Mouse (Mus musculus) testis, adult 10 weeks (tissue): ENCODE data around the gene Vmn1r4. TPM values are rescaled to one million over a fixed set of nuclear protein-coding genes. Genes with fewer than 3 reads are reported as not detected.

Experiments
- polyA plus RNA-seq: library from polyadenylated mRNA; stranded (reverse); fragments of 350-450 nt; fragmentation: Illumina TruSeq; extraction: RNeasy Lipid Tissue Mini Kit (QIAGEN cat#74804); gene quantifications from one replicate; pipeline ENCODE4 v1.2.3, GENCODE M21; 2014; ENCODE audit warnings: low read depth, low replicate concordance

Vmn1r4 gene
- 3.3 TPM for polyA plus RNA-seq

GRCm38 (mm10) chr6:56923726-56924707, at the start of gene Vmn1r4, which contains the start of gene Nt5c3:
Gene Vmn1r4, plus strand, starts transcription at chr6:56924015.
Gene Nt5c3, minus strand, starts transcription at chr6:56923932.

GRCm38 (mm10) chr6:56969973-56970372, 46.2 kb downstream of the Vmn1r4 start, which contains the start of gene Vmn1r5:
Gene Vmn1r5, plus strand, starts transcription at chr6:56970273.

GRCm38 (mm10) chr6:56996943-56997342, 73.1 kb downstream of the Vmn1r4 start, which contains the start of gene Vmn1r6:
Gene Vmn1r6, plus strand, starts transcription at chr6:56997243.

Other genes starting within 250 kb of the Vmn1r4 start
- gene Lsm5, start 219.3 kb upstream of the Vmn1r4 start, polyA plus RNA-seq, result 34.4 TPM
- gene Avl9, start 209.1 kb upstream of the Vmn1r4 start, polyA plus RNA-seq, result 18.9 TPM
- 28.2 TPM for gene Kbtbd2, start 126.2 kb upstream of the Vmn1r4 start, polyA plus RNA-seq
- 13.8 TPM for gene Fkbp9, start 92.0 kb upstream of the Vmn1r4 start, polyA plus RNA-seq
- gene Nt5c3, start 83 bp upstream of the Vmn1r4 start, polyA plus RNA-seq, result 59.0 TPM
- 0.18 TPM for gene Vmn1r5, start 46.3 kb downstream of the Vmn1r4 start, polyA plus RNA-seq
- gene Vmn1r6, start 73.2 kb downstream of the Vmn1r4 start, polyA plus RNA-seq, result 0.27 TPM
- not detected for gene Vmn1r7, start 101.3 kb downstream of the Vmn1r4 start, polyA plus RNA-seq
- gene Vmn1r8, start 108.3 kb downstream of the Vmn1r4 start, polyA plus RNA-seq, result not detected
- gene Vmn1r9, start 142.8 kb downstream of the Vmn1r4 start, polyA plus RNA-seq, result 0.04 TPM
- not detected for gene Vmn1r10, start 185.4 kb downstream of the Vmn1r4 start, polyA plus RNA-seq
- gene Vmn1r11, start 209.4 kb downstream of the Vmn1r4 start, polyA plus RNA-seq, result not detected
- gene Vmn1r12, start 232.9 kb downstream of the Vmn1r4 start, polyA plus RNA-seq, result not detected